Mouse (Mus musculus) heart, postnatal 14 days (tissue): ENCODE measurements around the gene Nup54. TPM values are rescaled to one million over a fixed set of nuclear protein-coding genes. Genes with fewer than 3 reads are reported as not detected.

Source experiments
- DNase-seq, 2 experiments: peaks; one replicate each; pipeline ENCODE4 v3.0.0; 2021 to 2022
- intact Hi-C: fragments of 180-260 bp; cut with DNase I; formaldehyde crosslinking; loops from one replicate; pipeline ENCODE4 v1.15.1; 2025
- total RNA-seq, 2 experiments: library from RNA; stranded (reverse); gene quantifications; 2 replicates each; pipeline ENCODE4 v1.2.3; 2021

Gene Nup54
- total RNA-seq, 2 experiments from 2014 or later = 15.8 to 17.0 TPM

- intact Hi-C loops = no loop called here
- no peak for DNase-seq
These were observed 10.9 kb downstream of the Nup54 start for GRCm38 (mm10) chr5:92424126-92424525.

- no peak for DNase-seq
- intact Hi-C loops = no loop called here
These were observed 21.0 kb downstream of the Nup54 start for GRCm38 (mm10) chr5:92413982-92414375.

DNA sequence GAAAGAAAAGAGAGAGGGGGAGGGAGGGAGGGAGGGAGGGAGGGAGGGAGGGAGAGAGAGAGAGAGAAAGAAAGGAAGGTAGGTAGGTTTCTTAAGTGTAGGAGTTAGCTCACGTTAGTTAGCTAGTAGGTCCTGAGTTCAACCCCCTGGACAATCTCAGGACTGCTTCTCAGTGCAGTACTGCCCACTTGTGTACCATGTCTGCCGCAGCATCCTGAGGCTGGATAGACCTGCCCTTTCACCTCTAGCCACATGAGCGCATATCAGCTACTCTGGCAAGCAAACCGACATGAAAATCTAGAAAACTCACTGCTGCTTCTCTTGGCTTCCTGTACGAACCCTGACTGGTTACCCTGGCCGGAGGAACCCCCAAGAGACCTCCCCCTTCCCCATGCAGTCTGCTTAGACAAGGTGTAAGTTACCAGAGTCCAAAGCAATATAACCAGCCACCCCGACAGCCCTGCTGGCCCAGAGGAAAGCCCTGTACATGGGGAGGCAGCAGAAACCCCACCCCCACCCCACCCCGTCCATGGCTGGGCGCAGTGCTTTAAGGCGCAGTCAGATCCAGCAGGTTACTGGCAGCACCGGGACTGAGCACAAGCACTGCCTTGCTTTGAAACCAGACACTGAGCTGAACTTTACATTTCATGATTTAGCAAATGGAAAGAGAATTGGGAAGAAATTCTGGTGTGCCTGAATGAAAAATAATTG, 21.6 kb downstream of the Nup54 start:
- intact Hi-C loops = no loop called here
- no peak for DNase-seq

DNA sequence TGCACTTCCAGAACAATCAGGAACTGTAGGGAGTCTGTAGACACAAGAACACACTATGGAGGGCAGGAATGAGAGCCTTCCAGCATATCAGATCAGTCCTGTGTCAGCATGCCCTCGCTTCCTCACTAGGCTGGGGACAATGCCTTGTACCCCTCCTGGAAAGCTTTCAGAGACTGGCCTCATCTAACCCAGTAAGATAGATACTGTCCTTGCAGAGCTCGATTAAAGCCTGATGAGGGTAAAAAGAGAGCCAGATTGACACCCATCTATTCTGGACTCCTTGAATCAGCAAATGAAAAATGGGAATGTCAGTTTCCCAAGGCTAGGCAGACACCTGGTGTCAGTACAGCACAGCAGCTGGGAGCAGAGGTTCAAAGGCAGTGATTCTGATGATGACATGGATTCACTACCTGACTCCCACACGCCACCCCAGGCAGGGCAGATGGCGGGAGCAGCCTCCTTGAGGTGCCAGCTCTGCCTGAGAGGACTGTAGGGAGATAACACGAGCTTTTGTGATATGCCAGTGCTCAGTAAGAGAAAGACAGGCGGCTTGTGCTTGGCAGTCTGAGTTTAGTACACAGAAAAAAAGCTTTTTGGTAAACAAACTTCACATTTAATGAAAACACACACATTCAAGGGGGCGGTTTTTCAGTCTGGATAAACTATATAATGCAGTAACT, 23.4 kb downstream of the Nup54 start:
- intact Hi-C loops = no loop called here
- no peak for DNase-seq

DNA sequence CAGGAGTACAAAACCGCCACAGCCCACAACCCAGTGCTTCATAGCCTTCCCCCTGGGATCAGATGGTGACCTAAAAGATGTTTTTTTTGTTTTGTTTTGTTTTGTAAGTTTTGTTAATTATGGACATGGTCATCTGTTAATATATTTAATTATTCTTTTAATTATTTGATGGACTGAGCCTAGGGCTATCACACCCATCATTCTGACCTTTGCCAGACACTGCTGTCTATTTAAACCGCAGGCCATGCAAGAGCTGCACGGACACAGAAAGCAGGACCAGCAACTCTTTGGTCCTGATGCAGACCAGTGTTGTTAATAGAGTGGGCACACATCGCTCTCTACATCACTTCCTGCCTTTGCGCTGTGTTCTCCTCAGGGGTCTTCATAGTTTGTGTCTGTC, 24.5 kb downstream of the Nup54 start:
- intact Hi-C loops = no loop called here

DNA sequence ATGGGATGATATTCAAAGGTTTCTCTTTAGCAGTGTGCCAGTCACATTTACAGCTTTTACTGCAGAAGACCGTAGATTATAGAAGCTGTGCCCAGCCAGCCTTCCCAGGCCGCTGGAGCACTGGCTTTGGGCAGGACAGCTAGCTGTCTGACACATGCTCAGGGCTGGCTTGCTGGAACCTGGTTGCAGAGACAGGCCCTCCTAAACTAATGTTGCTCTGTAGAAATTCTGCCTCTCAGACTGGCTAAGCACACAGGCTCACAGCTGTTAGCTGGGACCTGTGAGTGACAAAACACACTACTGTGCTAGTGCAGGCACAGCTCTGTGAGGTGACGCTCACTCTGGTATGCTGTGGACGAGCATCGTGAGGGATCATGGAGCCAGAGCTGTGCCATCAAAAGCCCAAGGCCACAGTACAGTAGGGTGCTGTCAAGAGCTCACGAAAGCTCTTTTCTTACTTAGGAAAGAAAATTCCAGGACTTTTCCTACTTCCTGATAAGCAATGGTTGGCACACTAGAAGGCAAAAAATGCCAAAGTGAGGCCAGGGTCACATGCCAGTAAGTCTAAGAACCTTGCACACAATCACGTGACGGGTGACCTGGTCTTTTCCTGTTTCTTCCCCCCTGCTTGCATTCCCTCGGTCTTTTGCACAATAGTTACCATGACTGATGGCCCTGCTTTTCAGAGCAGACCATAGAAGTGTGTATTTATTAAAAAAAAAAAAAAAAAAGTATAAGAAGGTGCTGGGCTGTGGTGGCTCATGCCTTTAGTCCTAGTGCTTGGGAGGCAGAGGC, 25.5 kb downstream of the Nup54 start:
- intact Hi-C loops = no loop called here
- DNase-seq = no peak

More for the DNA sequence above, 24.5 kb downstream of the Nup54 start:
- no peak for DNase-seq

DNA sequence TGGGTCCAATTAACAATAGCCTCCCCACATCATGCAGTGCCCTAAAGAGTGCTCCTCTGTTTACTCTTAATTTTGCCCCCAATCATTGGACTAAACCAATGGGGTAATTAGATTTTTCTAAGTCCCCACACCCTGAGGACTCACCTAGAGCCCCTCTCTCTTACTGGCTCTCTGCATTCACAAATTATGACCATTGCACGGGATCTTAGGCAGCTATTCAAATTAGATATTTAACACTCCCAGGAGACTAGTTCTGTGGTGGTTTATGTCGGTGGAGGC, 30.7 kb downstream of the Nup54 start:
- DNase-seq = no peak
- intact Hi-C loops = no loop called here

DNA sequence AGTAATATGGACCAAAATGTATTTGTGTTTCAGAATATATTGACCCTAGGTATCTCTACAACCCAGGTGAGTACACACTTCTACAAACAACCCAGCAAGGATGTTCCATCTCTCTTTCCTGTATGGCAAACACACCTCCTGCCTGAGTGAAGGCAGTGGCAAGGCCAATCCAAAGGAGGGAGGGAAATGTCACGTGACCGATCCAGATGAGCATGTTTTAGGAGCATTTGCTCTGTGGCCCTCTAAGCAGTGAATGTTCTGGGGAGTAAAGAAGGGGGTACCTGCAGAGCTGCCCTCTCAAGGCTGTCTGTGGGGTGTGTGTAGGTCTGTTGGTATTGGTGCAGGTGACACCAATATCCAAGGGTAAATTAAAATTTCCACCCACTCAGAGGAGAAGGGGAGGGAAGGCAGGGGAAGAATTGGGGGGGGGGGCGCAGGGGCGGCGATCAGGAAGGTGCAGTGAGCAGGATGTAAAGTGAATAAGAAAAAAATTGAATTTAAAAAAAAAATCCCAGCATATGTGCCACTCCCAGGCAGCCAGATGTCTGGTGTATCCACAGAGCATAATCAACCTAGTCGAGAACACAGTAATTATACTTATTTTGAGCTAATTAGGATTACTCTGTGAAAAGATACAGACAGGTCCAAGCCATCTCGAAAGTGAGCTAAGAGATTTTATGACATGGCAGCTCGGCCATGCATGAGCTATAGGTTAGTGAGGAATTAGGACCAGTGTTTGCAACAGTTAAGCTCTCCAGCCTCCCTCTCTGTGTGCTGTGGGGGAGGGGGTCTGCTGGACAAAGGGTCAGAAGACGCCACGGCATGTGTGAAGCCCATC, 31.2 kb downstream of the Nup54 start:
- intact Hi-C loops = no loop called here

GRCm38 (mm10) chr5:92402816-92403215, 32.2 kb downstream of the Nup54 start:
- intact Hi-C loops = no loop called here
- DNase-seq = no peak

More for the DNA sequence above, 31.2 kb downstream of the Nup54 start:
- DNase-seq = no peak

DNA sequence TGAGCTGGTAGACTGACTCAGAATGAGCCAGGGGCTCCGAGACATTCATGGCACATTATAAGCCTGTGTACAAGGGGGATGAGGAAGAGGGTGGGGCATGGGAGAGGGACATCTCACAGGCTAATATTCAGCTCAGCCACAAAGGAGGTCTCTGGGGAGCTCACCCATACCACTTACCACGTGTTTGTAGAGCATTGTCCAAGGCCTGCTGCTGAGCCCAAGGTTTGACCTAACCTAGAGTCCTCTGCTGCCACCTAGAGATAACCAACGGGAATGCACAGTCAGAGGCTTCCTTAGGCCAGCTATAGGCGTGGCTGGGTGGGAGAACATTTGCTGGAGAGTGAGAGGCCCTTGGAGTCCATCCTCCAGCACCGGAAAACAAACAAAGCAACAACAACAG, 36.9 kb downstream of the Nup54 start:
- peak; percentile 79 to 90 for DNase-seq
- intact Hi-C loops = loop anchor here (1.0 to 5.0 kb wide), 3 partner anchors 15 to 201 kb away; partner anchors contain the start of gene Sdad1

DNA sequence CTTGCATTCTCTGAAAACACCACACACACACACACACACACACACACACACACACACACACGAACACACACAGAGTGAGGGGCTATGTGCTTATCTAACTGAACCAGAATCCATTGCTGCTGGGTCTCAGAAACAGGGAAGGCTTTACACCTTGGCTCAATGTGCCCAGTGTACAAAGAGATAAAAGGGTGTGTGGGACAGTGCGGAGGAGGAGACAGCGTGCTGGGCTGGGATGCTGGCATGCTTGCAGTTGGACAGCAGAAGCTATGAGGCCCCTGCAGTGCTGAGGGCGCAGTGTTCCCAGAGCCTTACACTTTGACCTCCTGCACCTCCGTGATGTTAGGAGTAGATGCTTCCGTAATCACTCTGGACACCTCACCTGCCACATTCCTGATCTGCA, 38.5 kb downstream of the Nup54 start:
- DNase-seq = no peak
- intact Hi-C loops = loop anchor here (5.0 kb wide), 1 partner anchor 199 kb away; no protein-coding TSS in a partner anchor

- intact Hi-C loops = loop anchor here (5.0 kb wide), 1 partner anchor 198 kb away; no protein-coding TSS in a partner anchor
- DNase-seq = no peak
These were observed 39.3 kb downstream of the Nup54 start for GRCm38 (mm10) chr5:92395764-92396163.

DNA sequence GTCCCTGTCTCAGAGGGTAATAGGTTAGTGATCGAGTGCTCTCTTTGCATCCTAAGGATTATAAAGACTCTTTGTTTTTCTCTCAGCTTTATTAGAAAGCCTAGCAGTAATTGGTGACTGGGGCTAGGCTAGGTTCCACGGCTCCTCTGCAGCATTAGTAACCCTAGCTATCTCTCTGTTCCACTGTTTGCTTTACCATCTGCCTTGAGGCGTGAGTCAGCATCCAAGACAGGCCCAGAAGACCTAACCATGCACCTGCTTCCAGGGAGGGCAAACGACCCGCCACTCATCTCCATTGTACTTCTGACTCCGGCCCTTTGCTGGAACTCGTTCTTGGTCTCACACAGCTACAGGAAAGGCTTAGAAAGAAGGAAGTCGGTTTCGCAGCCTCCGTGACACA, 41.2 kb downstream of the Nup54 start:
- intact Hi-C loops = no loop called here
- no peak for DNase-seq

- no peak for DNase-seq
- intact Hi-C loops = no loop called here
These were observed 42.5 kb downstream of the Nup54 start for GRCm38 (mm10) chr5:92392542-92392941.

GRCm38 (mm10) chr5:92390615-92391014, 44.4 kb downstream of the Nup54 start:
- intact Hi-C loops = no loop called here
- peak; percentile 31 to 52 for DNase-seq

DNA sequence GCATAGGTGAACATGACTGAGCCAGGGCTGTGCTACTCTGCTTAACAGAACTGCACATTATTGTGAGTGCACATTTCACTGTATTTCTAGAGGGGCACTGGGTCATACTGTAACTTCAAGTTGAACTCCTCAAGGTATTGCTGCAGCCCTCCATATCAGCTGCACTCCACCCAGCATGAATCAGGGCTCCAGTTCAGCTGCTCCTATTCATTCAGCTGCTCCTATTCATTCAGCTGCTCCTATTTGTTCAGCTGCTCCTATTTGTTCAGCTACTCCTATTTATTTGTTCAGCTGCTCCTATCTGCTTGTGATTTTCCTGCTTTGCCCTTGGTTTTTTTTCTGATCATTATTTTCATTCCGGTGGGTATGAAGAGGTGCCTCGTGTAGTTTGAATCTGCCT, 45.0 kb downstream of the Nup54 start:
- DNase-seq = no peak
- intact Hi-C loops = no loop called here

GRCm38 (mm10) chr5:92387433-92387832, 47.6 kb downstream of the Nup54 start:
- intact Hi-C loops = no loop called here
- DNase-seq = peak; percentile 69 to 80

- peak; percentile 47 to 66 for DNase-seq
- intact Hi-C loops = no loop called here
These were observed 48.4 kb downstream of the Nup54 start for GRCm38 (mm10) chr5:92386643-92387042.

GRCm38 (mm10) chr5:92386102-92386501, 48.9 kb downstream of the Nup54 start:
- DNase-seq = peak; percentile 33 to 44
- intact Hi-C loops = no loop called here

DNA sequence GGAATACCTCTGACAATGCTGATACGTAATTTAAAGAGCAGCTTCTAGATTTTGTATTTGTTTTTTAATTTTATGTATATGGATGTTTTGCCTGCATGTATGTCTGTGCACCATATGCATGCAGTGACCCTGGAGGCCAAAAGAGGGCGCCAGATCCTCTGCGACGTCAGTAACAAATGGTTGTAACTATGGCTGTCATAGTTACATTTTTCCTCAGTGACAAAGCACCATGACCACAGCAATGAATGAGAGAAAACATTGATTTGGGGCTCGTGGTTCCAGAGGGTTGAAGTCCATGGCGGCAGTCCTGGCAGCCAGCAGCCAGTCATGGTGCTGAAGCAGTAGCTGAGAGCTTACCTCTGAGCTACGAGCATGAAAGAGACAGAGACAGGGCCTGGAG, 50.2 kb downstream of the Nup54 start:
- intact Hi-C loops = no loop called here
- peak in 1 of 2 experiments; percentile 51 for DNase-seq
